Mouse (Mus musculus) MEL (cell line): Measurements from ENCODE around the gene Srrm2. TPM values are rescaled to one million over a fixed set of nuclear protein-coding genes. Genes with fewer than 3 reads are reported as not detected.

Source experiments
- DNase-seq: peaks from one replicate; pipeline ENCODE4 v3.0.0; 2011; ENCODE audit warnings: low read depth, low spot score
- H3K27ac ChIP-seq: 2 replicates; pipeline ENCODE4 v1.5.1; 2012; ENCODE audit warnings: low read depth, mild to moderate bottlenecking, control low read depth, low read length, moderate library complexity; ENCODE audit not compliant: control insufficient read depth
- H3K27me3 ChIP-seq, 2 experiments: fragments of 150-350 bp in 1 of 2; sonication (generic) in 1 of 2; 2 replicates each; pipeline ENCODE4 v1.6.1; 2012; ENCODE audit warnings: low read length in 2 of 2, mild to moderate bottlenecking in 2 of 2, improper control_type of control experiment in 1 of 2, moderate library complexity in 1 of 2; ENCODE audit not compliant: insufficient read depth in 2 of 2, control insufficient read depth in 1 of 2
- H3K36me3 ChIP-seq, 2 experiments: 2 replicates each; pipeline ENCODE4 v1.6.1; 2012 to 2014; ENCODE audit warnings: low read length in 2 of 2, improper control_type of control experiment in 1 of 2, inconsistent platforms in 1 of 2, mild to moderate bottlenecking in 1 of 2; ENCODE audit not compliant: insufficient read depth in 2 of 2, control insufficient read depth in 1 of 2
- H3K4me1 ChIP-seq, 2 experiments: fragments of 150-350 bp in 1 of 2; sonication (generic) in 1 of 2; 2 replicates each; pipeline ENCODE4 v1.6.1; 2012; ENCODE audit warnings: low read length in 2 of 2, improper control_type of control experiment in 1 of 2, mild to moderate bottlenecking in 1 of 2; ENCODE audit not compliant: insufficient read depth in 2 of 2, control insufficient read depth in 1 of 2
- H3K4me3 ChIP-seq, 2 experiments: fragments of 150-350 bp in 1 of 2; sonication (generic) in 1 of 2; 2 replicates each; pipeline ENCODE4 v1.5.1; 2012; ENCODE audit warnings: low read depth in 2 of 2, low read length in 2 of 2, mild to moderate bottlenecking in 2 of 2, moderate library complexity in 2 of 2, control low read depth in 1 of 2, improper control_type of control experiment in 1 of 2; ENCODE audit not compliant: control insufficient read depth in 1 of 2, insufficient read depth in 1 of 2
- H3K79me2 ChIP-seq: 2 replicates; pipeline ENCODE4 v1.6.1; 2012; ENCODE audit warnings: mild to moderate bottlenecking, low read length, moderate library complexity; ENCODE audit not compliant: control insufficient read depth, poor library complexity, insufficient read depth
- H3K9ac ChIP-seq: 2 replicates; pipeline ENCODE4 v1.6.1; 2012; ENCODE audit warnings: low read depth, mild to moderate bottlenecking, control low read depth, low read length, moderate library complexity; ENCODE audit not compliant: control insufficient read depth, poor library complexity, severe bottlenecking
- H3K9me3 ChIP-seq: fragments of 150-350 bp; sonication (generic); replicated peaks from 2 replicates; pipeline ENCODE4 v1.6.1; 2012; ENCODE audit warnings: mild to moderate bottlenecking, low read length, improper control_type of control experiment, moderate library complexity; ENCODE audit not compliant: insufficient read depth
- CHD1 ChIP-seq: IDR thresholded peaks from 2 replicates; pipeline ENCODE4 v1.6.1; 2012; ENCODE audit warnings: low read depth, mild to moderate bottlenecking, inconsistent platforms, low read length, improper control_type of control experiment
- CHD2 ChIP-seq: IDR thresholded peaks from 2 replicates; pipeline ENCODE4 v1.6.1; 2011; ENCODE audit warnings: low read length, improper control_type of control experiment
- E2F4 ChIP-seq: IDR thresholded peaks from 2 replicates; pipeline ENCODE4 v1.6.1; 2011; ENCODE audit warnings: low read depth, low read length, improper control_type of control experiment, borderline replicate concordance
- EP300 ChIP-seq, 2 experiments: IDR thresholded peaks; 2 replicates each; pipeline ENCODE4 v1.6.1; 2011; ENCODE audit warnings: improper control_type of control experiment in 2 of 2, low read length in 2 of 2, low read depth in 1 of 2, mild to moderate bottlenecking in 1 of 2
- ETS1 ChIP-seq: IDR thresholded peaks from 2 replicates; pipeline ENCODE4 v1.6.1; 2012; ENCODE audit warnings: low read depth, mild to moderate bottlenecking, inconsistent platforms, low read length, improper control_type of control experiment, moderate library complexity
- GABPA ChIP-seq: IDR thresholded peaks from 2 replicates; pipeline ENCODE4 v1.6.1; 2012; ENCODE audit warnings: low read depth, mild to moderate bottlenecking, inconsistent platforms, low read length, improper control_type of control experiment, moderate library complexity
- KAT2A ChIP-seq: conservative IDR thresholded peaks from 2 replicates; pipeline ENCODE4 v1.6.1; 2012; ENCODE audit warnings: low read depth, low read length, improper control_type of control experiment, inconsistent platforms
- MYC ChIP-seq: IDR thresholded peaks from 2 replicates; pipeline ENCODE4 v1.6.1; 2011; ENCODE audit warnings: low read depth, mild to moderate bottlenecking, low read length, improper control_type of control experiment, moderate library complexity
- NELFE ChIP-seq: IDR thresholded peaks from 2 replicates; pipeline ENCODE4 v1.6.1; 2011; ENCODE audit warnings: low read depth, low read length, improper control_type of control experiment
- NRF1 ChIP-seq: IDR thresholded peaks from 2 replicates; pipeline ENCODE4 v1.6.1; 2014; ENCODE audit warnings: low read depth, mild to moderate bottlenecking, inconsistent platforms, low read length, improper control_type of control experiment, moderate library complexity; ENCODE audit not compliant: poor library complexity, insufficient read depth, severe bottlenecking
- POLR2A ChIP-seq, 2 experiments: IDR thresholded peaks; 2 replicates each; pipeline ENCODE4 v1.6.1; 2011 to 2012; ENCODE audit warnings: low read length in 2 of 2, mild to moderate bottlenecking in 2 of 2, control low read depth in 1 of 2, improper control_type of control experiment in 1 of 2, low read depth in 1 of 2, moderate library complexity in 1 of 2; ENCODE audit not compliant: control insufficient read depth in 1 of 2, insufficient read depth in 1 of 2, poor library complexity in 1 of 2
- POLR2AphosphoS2 ChIP-seq: IDR thresholded peaks from 2 replicates; pipeline ENCODE4 v1.6.1; 2011; ENCODE audit warnings: low read length, improper control_type of control experiment
- POLR2AphosphoS5 ChIP-seq: IDR thresholded peaks from 2 replicates; pipeline ENCODE4 v1.6.1; 2012; ENCODE audit warnings: low read depth, borderline replicate concordance, mild to moderate bottlenecking, inconsistent platforms, low read length, moderate library complexity, mixed read lengths
- RCOR1 ChIP-seq: IDR thresholded peaks from 2 replicates; pipeline ENCODE4 v1.6.1; 2012; ENCODE audit warnings: low read depth, mild to moderate bottlenecking, inconsistent platforms, low read length, improper control_type of control experiment
- SMC3 ChIP-seq: IDR thresholded peaks from 2 replicates; pipeline ENCODE4 v1.6.1; 2011; ENCODE audit warnings: low read depth, low read length, improper control_type of control experiment
- USF1 ChIP-seq: IDR thresholded peaks from 2 replicates; pipeline ENCODE4 v1.6.1; 2014; ENCODE audit warnings: low read depth, mild to moderate bottlenecking, inconsistent platforms, low read length, improper control_type of control experiment, moderate library complexity
- ZNF384 ChIP-seq: IDR thresholded peaks from 2 replicates; pipeline ENCODE4 v1.6.1; 2012; ENCODE audit warnings: low read depth, mild to moderate bottlenecking, inconsistent platforms, low read length, improper control_type of control experiment
- polyA plus RNA-seq, 2 experiments: library from polyadenylated mRNA; stranded (reverse) in 1 of 2; unstranded in 1 of 2; fragments of >175 nt in 1 of 2; fragments of >200 nt in 1 of 2; gene quantifications; 2 replicates each; pipeline versions ENCODE4 v1.2.1 to v1.2.4; 2012; ENCODE audit warnings: low replicate concordance in 2 of 2, low read depth in 1 of 2; ENCODE audit not compliant: insufficient read length in 2 of 2, insufficient read depth in 1 of 2, missing spikeins in 1 of 2
- total RNA-seq: library from RNA; depleted of rRNA; stranded (reverse); fragments of 300-350 nt; gene quantifications from 2 replicates; pipeline ENCODE4 v1.2.3, GENCODE M21; 2012

Srrm2 gene
- total and polyA plus RNA-seq, 3 experiments, result 56.2 to 988 (median 505) TPM

- H3K4me3 ChIP-seq, result no peak overlapping the region
- H3K79me2 ChIP-seq, result no peaks in the 10 kb centered on the region
- H3K9ac ChIP-seq, result no peak overlapping the region
- no peak overlapping the region for H3K27ac ChIP-seq
- DNase-seq, result no peak
- H3K36me3 ChIP-seq, result no peaks in the 10 kb centered on the region
- H3K27me3 ChIP-seq, result peaks cover 0 to 2% of the 10 kb centered on the region in 2 experiments; a peak in 1 of 4 replicates
- TF ChIP-seq NRF1, result no peak
- no peaks in the 10 kb centered on the region for H3K9me3 ChIP-seq
- no peaks in the 10 kb centered on the region for H3K4me1 ChIP-seq
Measured at GRCm38 (mm10) chr17:23857913-23858312, 67.6 kb downstream of the Srrm2 start.

GRCm38 (mm10) chr17:23862926-23863325 is 72.6 kb downstream of the Srrm2 start:
- Histone ChIP-seq H3K9me3 (no peaks in the 10 kb centered on the region), H3K9ac (no peak overlapping the region), H3K36me3 (no peaks in the 10 kb centered on the region), H3K27ac (no peak overlapping the region), H3K4me1 (no peaks in the 10 kb centered on the region)
- TF ChIP-seq E2F4 (no peak), NELFE (no peak), POLR2AphosphoS2 (no peak), CHD1 (no peak), MYC (no peak), USF1 (no peak), POLR2AphosphoS5 (no peak), CHD2 (no peak), EP300 (IDR thresholded peaks at IDR 0.05; ENCODE audit: low read depth in 1 of 2, low read length in 2 of 2) (no peak), ETS1 (no peak), SMC3 (no peak)
- TF ChIP-seq, all 39 proteins: peak for 0
- Histone ChIP-seq H3K79me2 (no peaks in the 10 kb centered on the region), H3K27me3 (peaks cover 0 to 2% of the 10 kb centered on the region in 2 experiments; a peak in 1 of 4 replicates), H3K4me3 (no peak overlapping the region)
- DNase-seq, result no peak

GRCm38 (mm10) chr17:23867756-23868155 is 77.4 kb downstream of the Srrm2 start, which contains the start of gene Prss21:
TSS of gene Prss21 (plus strand) at chr17:23868056.
- Histone ChIP-seq H3K4me3 (no peak within 1 kb of the TSS), H3K4me1 (no peaks in the 10 kb centered on the region), H3K9ac (no peak within 1 kb of the TSS), H3K79me2 (no peaks in the 10 kb centered on the region), H3K27ac (no peak within 1 kb of the TSS), H3K27me3 (peaks cover 0 to 3% of the 10 kb centered on the region in 2 experiments; a peak in 3 of 4 replicates), H3K36me3 (no peaks in the 10 kb centered on the region), H3K9me3 (no peaks in the 10 kb centered on the region)
- TF ChIP-seq SMC3 (no peak), KAT2A (no peak), NELFE (no peak), POLR2A (IDR thresholded peaks at IDR 0.05; ENCODE audit: control insufficient read depth in 1 of 2, insufficient read depth in 1 of 2, low read depth in 1 of 2, low read length in 2 of 2, poor library complexity in 1 of 2) (no peak), ZNF384 (no peak), GABPA (no peak), RCOR1 (no peak), E2F4 (no peak)
- DNase-seq, result no peak
